Mouse (Mus musculus) lung, postnatal 0 days (tissue): ENCODE measurements at regions not wholly inside any gene's neighbourhood (a gene's known extent, or its start where the extent isn't known, plus 50 kb on each side); places are given as distances from the start of the nearest gene placed in this dataset.
A peak's percentile ranks its signal among the peaks of the same experiment; 100 is the strongest.

Experiments used
- ATAC-seq: fragments of 200-750 bp; cut with Nextera tagmentation; 2 replicates; pipeline ENCODE4 v1.8.0; 2017; ENCODE audit warnings: moderate library complexity
- DNase-seq: peaks from one replicate; pipeline ENCODE4 v3.0.0-alpha.2; 2016; ENCODE audit warnings: low spot score
- H3K27ac ChIP-seq: fragments of 300-500 bp; sonication (generic); 2 replicates; pipeline ENCODE4 v1.5.1; 2014; ENCODE audit warnings: antibody characterized with exemption, mild to moderate bottlenecking, low read length, mixed read lengths
- H3K27me3 ChIP-seq: fragments of 300-500 bp; sonication (generic); replicated peaks from 2 replicates; pipeline ENCODE4 v1.6.1; 2014; ENCODE audit warnings: low read length, mixed read lengths; ENCODE audit not compliant: insufficient read depth
- H3K36me3 ChIP-seq: fragments of 300-500 bp; sonication (generic); 2 replicates; pipeline ENCODE4 v1.6.1; 2014; ENCODE audit warnings: low read length, mixed read lengths; ENCODE audit not compliant: insufficient read depth
- H3K4me1 ChIP-seq: fragments of 300-500 bp; sonication (generic); 2 replicates; pipeline ENCODE4 v1.6.1; 2014; ENCODE audit warnings: antibody characterized with exemption, low read depth, low read length, mixed read lengths; ENCODE audit not compliant: insufficient read depth
- H3K4me2 ChIP-seq: fragments of 300-500 bp; sonication (generic); replicated peaks from 2 replicates; pipeline ENCODE4 v1.6.1; 2014; ENCODE audit warnings: low read depth, mild to moderate bottlenecking, low read length, moderate library complexity, mixed read lengths
- H3K4me3 ChIP-seq: fragments of 300-500 bp; sonication (generic); 2 replicates; pipeline ENCODE4 v1.5.1; 2014; ENCODE audit warnings: low read depth, low read length
- H3K9ac ChIP-seq: fragments of 300-500 bp; sonication (generic); replicated peaks from 2 replicates; pipeline ENCODE4 v1.6.1; 2014; ENCODE audit warnings: low read depth, mild to moderate bottlenecking
- H3K9me3 ChIP-seq: fragments of 300-500 bp; sonication (generic); 2 replicates; pipeline ENCODE4 v1.6.1; 2016; ENCODE audit warnings: low read length, mixed read lengths
- CTCF ChIP-seq: IDR thresholded peaks from 2 replicates; pipeline ENCODE4 v1.5.1; 2016; ENCODE audit warnings: antibody characterized with exemption, mild to moderate bottlenecking
- EP300 ChIP-seq: IDR thresholded peaks from 2 replicates; pipeline ENCODE4 v1.6.1; 2016; ENCODE audit warnings: antibody characterized with exemption, mild to moderate bottlenecking, control low read depth
- WGBS: fragments of 180-500 bp; shearing (Covaris S2); extraction: QIAGEN DNeasy Blood & Tissue Kit; methylation state at CpG from one replicate; pipeline ENCODE4 v1.1.7; 2014; 5-methylcytosine and 5-hydroxymethylcytosine counted together

- H3K4me1 ChIP-seq, result no peaks in the 10 kb centered on the region
- H3K4me2 ChIP-seq, result no peak overlapping the region
- no peak overlapping the region for H3K4me3 ChIP-seq
- H3K27me3 ChIP-seq, result no peaks in the 10 kb centered on the region
- no peaks in the 10 kb centered on the region for H3K9me3 ChIP-seq
- ATAC-seq (no peak), DNase-seq (no peak)
- no peaks in the 10 kb centered on the region for H3K36me3 ChIP-seq
- TF ChIP-seq CTCF (no peak), EP300 (no peak)
- H3K9ac ChIP-seq, result no peak overlapping the region
- 74% methylated on average over 3 of the region's 3 CpGs for WGBS
- H3K27ac ChIP-seq, result no peak overlapping the region
Measured at GRCm38 (mm10) chr12:27513253-27513652, 170.9 kb upstream of the Sox11 start.

DNA sequence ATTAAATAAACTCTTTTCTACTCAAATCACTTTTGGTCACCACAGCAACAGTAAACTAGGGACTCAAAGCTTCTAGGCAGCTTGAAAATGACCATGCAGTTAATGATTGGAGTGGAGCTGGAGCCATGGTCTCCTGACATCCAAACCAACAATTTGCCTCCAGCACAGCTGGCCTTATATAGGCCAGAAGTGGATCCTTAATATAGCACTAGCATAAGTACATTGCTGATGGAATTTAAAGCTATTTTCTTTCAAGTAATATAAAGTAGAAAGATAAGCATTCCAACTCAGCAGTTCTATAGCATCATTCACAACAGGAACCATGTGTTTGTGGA lies 165.8 kb upstream of the Sox11 start:
- Histone ChIP-seq H3K36me3 (no peaks in the 10 kb centered on the region), H3K9ac (no peak overlapping the region), H3K4me3 (no peak overlapping the region), H3K4me2 (no peak overlapping the region), H3K27me3 (no peaks in the 10 kb centered on the region), H3K27ac (no peak overlapping the region), H3K4me1 (no peaks in the 10 kb centered on the region), H3K9me3 (no peaks in the 10 kb centered on the region)
- no peak for TF ChIP-seq CTCF
- TF ChIP-seq EP300, result no peak
- no peak for DNase-seq
- no peak for ATAC-seq

GRCm38 (mm10) chr12:27507523-27508225 lies 165.3 kb upstream of the Sox11 start:
- no peak overlapping the region for H3K27ac ChIP-seq
- ATAC-seq (peak; percentile 77), DNase-seq (peak; percentile 61)
- no peaks in the 10 kb centered on the region for H3K4me1 ChIP-seq
- no peaks in the 10 kb centered on the region for H3K27me3 ChIP-seq
- no peak overlapping the region for H3K4me3 ChIP-seq
- H3K36me3 ChIP-seq, result no peaks in the 10 kb centered on the region
- no peak overlapping the region for H3K9ac ChIP-seq
- 44% methylated on average over 5 of the region's 5 CpGs for WGBS
- TF ChIP-seq CTCF (no peak), EP300 (no peak)
- H3K9me3 ChIP-seq, result no peaks in the 10 kb centered on the region
- H3K4me2 ChIP-seq, result no peak overlapping the region

DNA sequence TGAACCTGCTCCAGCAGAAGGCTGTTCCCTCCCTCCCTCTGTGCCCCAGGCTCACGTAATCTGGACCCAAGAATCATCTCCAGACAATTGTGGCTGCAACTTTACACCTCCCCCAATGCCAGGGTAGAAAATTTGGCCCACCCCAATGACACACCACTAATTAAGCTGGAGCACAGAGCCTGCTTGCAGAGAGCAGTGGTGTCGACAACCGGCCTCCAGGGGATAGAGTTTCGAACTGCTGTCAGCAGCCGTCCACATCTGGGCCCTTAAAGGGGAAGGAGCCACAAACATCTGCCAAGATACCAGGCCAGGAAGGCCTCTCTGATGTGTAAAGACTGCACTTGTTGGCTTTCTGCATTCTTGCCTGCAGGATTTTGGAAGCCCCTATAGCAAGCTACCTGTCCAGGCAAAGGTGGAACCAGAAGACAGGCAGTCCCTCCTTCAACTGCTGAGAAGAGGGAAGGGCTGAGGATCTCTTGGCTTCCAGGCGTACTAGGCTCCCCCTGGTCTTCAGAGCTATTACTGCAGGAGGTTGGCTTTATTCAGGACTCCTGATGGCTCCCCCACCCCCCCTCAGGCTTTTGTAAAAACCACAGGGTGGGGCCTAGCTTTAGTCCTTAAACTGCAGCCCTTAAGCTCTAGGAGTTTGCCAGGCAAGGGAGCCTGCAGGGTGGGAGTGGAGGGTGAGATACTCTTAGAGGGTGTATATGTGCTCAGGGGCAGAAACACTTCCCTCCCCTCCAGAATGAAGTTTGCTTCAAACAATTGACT lies 160.5 kb upstream of the Sox11 start:
- Histone ChIP-seq H3K4me1 (no peaks in the 10 kb centered on the region), H3K9me3 (no peaks in the 10 kb centered on the region), H3K36me3 (no peaks in the 10 kb centered on the region), H3K9ac (no peak overlapping the region), H3K27ac (no peak overlapping the region), H3K4me2 (no peak overlapping the region), H3K4me3 (no peak overlapping the region), H3K27me3 (no peaks in the 10 kb centered on the region)
- ATAC-seq (peak; percentile 81), DNase-seq (peak; percentile 65)
- TF ChIP-seq CTCF (peak; percentile 61), EP300 (no peak)
- WGBS, result 33% methylated on average over 6 of the region's 6 CpGs

GRCm38 (mm10) chr12:27500516-27500915 lies 158.1 kb upstream of the Sox11 start:
- ATAC-seq (no peak), DNase-seq (peak; percentile 18)
- Histone ChIP-seq H3K27me3 (no peaks in the 10 kb centered on the region), H3K27ac (no peak overlapping the region), H3K36me3 (no peaks in the 10 kb centered on the region), H3K9me3 (no peaks in the 10 kb centered on the region), H3K9ac (no peak overlapping the region), H3K4me1 (no peaks in the 10 kb centered on the region), H3K4me2 (no peak overlapping the region), H3K4me3 (no peak overlapping the region)
- no peak for TF ChIP-seq CTCF
- TF ChIP-seq EP300, result no peak
- WGBS, result 29% methylated on average over 5 of the region's 5 CpGs

GRCm38 (mm10) chr12:27499276-27499675 lies 156.9 kb upstream of the Sox11 start:
- DNase-seq, result no peak
- Histone ChIP-seq H3K9me3 (no peaks in the 10 kb centered on the region), H3K27ac (no peak overlapping the region), H3K4me3 (no peak overlapping the region), H3K4me2 (no peak overlapping the region), H3K36me3 (no peaks in the 10 kb centered on the region), H3K9ac (no peak overlapping the region), H3K27me3 (no peaks in the 10 kb centered on the region), H3K4me1 (no peaks in the 10 kb centered on the region)
- no peak; the same call in 1 of the 2 replicates for TF ChIP-seq CTCF
- TF ChIP-seq EP300, result no peak
- 42% methylated on average over 2 of the region's 2 CpGs for WGBS
- no peak for ATAC-seq
